Mouse (Mus musculus): ENCODE measurements around the gene Gm20388. TPM values are rescaled to one million over a fixed set of nuclear protein-coding genes. Genes with fewer than 3 reads are reported as not detected.

Gene Gm20388
- polyA plus RNA-seq, 1 experiment from 2014 or later = not detected

GRCm38 (mm10) chr8:120083261-120083660 is 172.6 kb downstream of the Gm20388 start:
- Histone ChIP-seq H3K4me1 (replicated peaks; ENCODE audit: control insufficient read depth, insufficient read depth) (no peaks in the 10 kb centered on the region), H3K27me3 (ENCODE audit: control insufficient read depth, insufficient read depth, low read length) (no peaks in the 10 kb centered on the region), H3K9me3 (ENCODE audit: control insufficient read depth, low read length) (no peaks in the 10 kb centered on the region), H3K27ac (replicated peaks) (no peak overlapping the region), H3K36me3 (ENCODE audit: control insufficient read depth, insufficient read depth, low read length) (peaks cover 46% of the 10 kb centered on the region), H3K9ac (ENCODE audit: low read length) (no peak overlapping the region), H3K4me3 (ENCODE audit: low read depth, low read length) (no peak overlapping the region), H3K4me2 (replicated peaks; ENCODE audit: low read depth) (no peak overlapping the region)
- whole genome bisulfite sequencing = 88% methylated on average over 8 of the region's 8 CpGs
- no peak for TF ChIP-seq EP300 (optimal IDR thresholded peaks at IDR 0.05)
- TF ChIP-seq CTCF (IDR thresholded peaks at IDR 0.05; ENCODE audit: low read depth) = no peak
- ATAC-seq (ENCODE audit: low FRiP score, low TSS enrichment) (no peak), DNase-seq (ENCODE audit: low spot score) (no peak)

- Histone ChIP-seq H3K27ac (replicated peaks) (no peak overlapping the region), H3K27me3 (ENCODE audit: control insufficient read depth, insufficient read depth, low read length) (no peaks in the 10 kb centered on the region), H3K4me3 (ENCODE audit: low read depth, low read length) (no peak overlapping the region), H3K9ac (ENCODE audit: low read length) (no peak overlapping the region), H3K9me3 (ENCODE audit: control insufficient read depth, low read length) (no peaks in the 10 kb centered on the region), H3K4me1 (replicated peaks; ENCODE audit: control insufficient read depth, insufficient read depth) (no peaks in the 10 kb centered on the region), H3K4me2 (replicated peaks; ENCODE audit: low read depth) (no peak overlapping the region), H3K36me3 (ENCODE audit: control insufficient read depth, insufficient read depth, low read length) (peaks cover 48% of the 10 kb centered on the region)
- ATAC-seq (ENCODE audit: low FRiP score, low TSS enrichment) (no peak), DNase-seq (ENCODE audit: low spot score) (no peak)
- TF ChIP-seq EP300 (optimal IDR thresholded peaks at IDR 0.05) (no peak), CTCF (IDR thresholded peaks at IDR 0.05; ENCODE audit: low read depth) (no peak)
- WGBS = 85% methylated on average over 8 of the region's 8 CpGs
These were observed 174.1 kb downstream of the Gm20388 start for GRCm38 (mm10) chr8:120084783-120085182.

- Histone ChIP-seq H3K27ac (replicated peaks) (no peak overlapping the region), H3K4me2 (replicated peaks; ENCODE audit: low read depth) (no peak overlapping the region), H3K9ac (ENCODE audit: low read length) (no peak overlapping the region), H3K9me3 (ENCODE audit: control insufficient read depth, low read length) (no peaks in the 10 kb centered on the region), H3K4me1 (replicated peaks; ENCODE audit: control insufficient read depth, insufficient read depth) (no peaks in the 10 kb centered on the region), H3K27me3 (ENCODE audit: control insufficient read depth, insufficient read depth, low read length) (no peaks in the 10 kb centered on the region), H3K4me3 (ENCODE audit: low read depth, low read length) (no peak overlapping the region), H3K36me3 (ENCODE audit: control insufficient read depth, insufficient read depth, low read length) (peaks cover 51% of the 10 kb centered on the region)
- WGBS = 47% methylated on average over 7 of the region's 7 CpGs
- ATAC-seq (ENCODE audit: low FRiP score, low TSS enrichment) (peak; percentile 88), DNase-seq (ENCODE audit: low spot score) (peak; percentile 83)
- TF ChIP-seq CTCF (IDR thresholded peaks at IDR 0.05; ENCODE audit: low read depth) = no peak
- no peak for TF ChIP-seq EP300 (optimal IDR thresholded peaks at IDR 0.05)
These were observed 178.9 kb downstream of the Gm20388 start for GRCm38 (mm10) chr8:120089511-120089910.

GRCm38 (mm10) chr8:120091032-120091431 is 180.4 kb downstream of the Gm20388 start:
- no peak overlapping the region for H3K4me3 ChIP-seq (ENCODE audit: low read depth, low read length)
- no peaks in the 10 kb centered on the region for H3K27me3 ChIP-seq (ENCODE audit: control insufficient read depth, insufficient read depth, low read length)
- no peak overlapping the region for H3K27ac ChIP-seq (replicated peaks)
- WGBS = 94% methylated on average over 3 of the region's 3 CpGs
- peaks cover 39% of the 10 kb centered on the region for H3K36me3 ChIP-seq (ENCODE audit: control insufficient read depth, insufficient read depth, low read length)
- no peak for TF ChIP-seq CTCF (IDR thresholded peaks at IDR 0.05; ENCODE audit: low read depth)
- no peak for TF ChIP-seq EP300 (optimal IDR thresholded peaks at IDR 0.05)
- no peak for ATAC-seq (ENCODE audit: low FRiP score, low TSS enrichment)
- no peak overlapping the region for H3K9ac ChIP-seq (ENCODE audit: low read length)
- no peak for DNase-seq (ENCODE audit: low spot score)
- no peak overlapping the region for H3K4me2 ChIP-seq (replicated peaks; ENCODE audit: low read depth)
- H3K9me3 ChIP-seq (ENCODE audit: control insufficient read depth, low read length) = no peaks in the 10 kb centered on the region
- H3K4me1 ChIP-seq (replicated peaks; ENCODE audit: control insufficient read depth, insufficient read depth) = no peaks in the 10 kb centered on the region

- Histone ChIP-seq H3K9ac (ENCODE audit: low read length) (no peak overlapping the region), H3K4me1 (replicated peaks; ENCODE audit: control insufficient read depth, insufficient read depth) (no peaks in the 10 kb centered on the region), H3K36me3 (ENCODE audit: control insufficient read depth, insufficient read depth, low read length) (peaks cover 21% of the 10 kb centered on the region), H3K27ac (replicated peaks) (no peak overlapping the region), H3K4me2 (replicated peaks; ENCODE audit: low read depth) (no peak overlapping the region), H3K4me3 (ENCODE audit: low read depth, low read length) (no peak overlapping the region), H3K9me3 (ENCODE audit: control insufficient read depth, low read length) (no peaks in the 10 kb centered on the region), H3K27me3 (ENCODE audit: control insufficient read depth, insufficient read depth, low read length) (no peaks in the 10 kb centered on the region)
- DNase-seq (ENCODE audit: low spot score) (no peak), ATAC-seq (ENCODE audit: low FRiP score, low TSS enrichment) (no peak)
- 95% methylated on average over 3 of the region's 3 CpGs for WGBS
- TF ChIP-seq EP300 (optimal IDR thresholded peaks at IDR 0.05) (no peak), CTCF (IDR thresholded peaks at IDR 0.05; ENCODE audit: low read depth) (no peak)
These were observed 182.5 kb downstream of the Gm20388 start for GRCm38 (mm10) chr8:120093103-120093502.

- Histone ChIP-seq H3K9me3 (ENCODE audit: control insufficient read depth, low read length) (no peaks in the 10 kb centered on the region), H3K9ac (ENCODE audit: low read length) (no peak overlapping the region), H3K27me3 (ENCODE audit: control insufficient read depth, insufficient read depth, low read length) (no peaks in the 10 kb centered on the region), H3K4me2 (replicated peaks; ENCODE audit: low read depth) (no peak overlapping the region), H3K27ac (replicated peaks) (no peak overlapping the region), H3K4me3 (ENCODE audit: low read depth, low read length) (no peak overlapping the region), H3K36me3 (ENCODE audit: control insufficient read depth, insufficient read depth, low read length) (peaks cover 20% of the 10 kb centered on the region), H3K4me1 (replicated peaks; ENCODE audit: control insufficient read depth, insufficient read depth) (no peaks in the 10 kb centered on the region)
- TF ChIP-seq EP300 (optimal IDR thresholded peaks at IDR 0.05) (no peak), CTCF (IDR thresholded peaks at IDR 0.05; ENCODE audit: low read depth) (no peak)
- no peak for DNase-seq (ENCODE audit: low spot score)
- ATAC-seq (ENCODE audit: low FRiP score, low TSS enrichment) = no peak
- 73% methylated on average over 10 of the region's 10 CpGs for WGBS
These were observed 184.2 kb downstream of the Gm20388 start for GRCm38 (mm10) chr8:120094801-120095200.
